Mouse (Mus musculus) ES-E14 (cell line): ENCODE measurements around the gene Vapa. TPM values are rescaled to one million over a fixed set of nuclear protein-coding genes. Genes with fewer than 3 reads are reported as not detected.

Experiments
- DNase-seq: peaks from one replicate; pipeline ENCODE4 v3.0.0-alpha.2; 2013; ENCODE audit warnings: low read depth, low spot score
- H3K27ac ChIP-seq: 2 replicates; pipeline ENCODE4 v1.5.1; 2012; ENCODE audit warnings: low read depth, mild to moderate bottlenecking, low read length, moderate library complexity, mixed read lengths; ENCODE audit not compliant: poor library complexity, insufficient read depth, severe bottlenecking
- H3K36me3 ChIP-seq: 2 replicates; pipeline ENCODE4 v1.6.1; 2012; ENCODE audit warnings: mild to moderate bottlenecking, low read length, moderate library complexity, mixed read lengths; ENCODE audit not compliant: control insufficient read depth, poor library complexity, insufficient read depth, severe bottlenecking
- H3K4me1 ChIP-seq, 2 experiments: fragments of 150-350 bp in 1 of 2; sonication (generic) in 1 of 2; 2 replicates each; pipeline ENCODE4 v1.6.1; 2012; ENCODE audit warnings: low read length in 2 of 2, mild to moderate bottlenecking in 1 of 2, mixed read lengths in 1 of 2; ENCODE audit not compliant: control insufficient read depth in 2 of 2, insufficient read depth in 2 of 2, poor library complexity in 1 of 2
- H3K4me3 ChIP-seq, 2 experiments: fragments of 150-350 bp in 1 of 2; sonication (generic) in 1 of 2; 2 replicates each; pipeline ENCODE4 v1.5.1; 2012; ENCODE audit warnings: low read length in 2 of 2, low read depth in 1 of 2, mild to moderate bottlenecking in 1 of 2, mixed read lengths in 1 of 2; ENCODE audit not compliant: insufficient read depth in 1 of 2, poor library complexity in 1 of 2, severe bottlenecking in 1 of 2
- H3K9ac ChIP-seq: 2 replicates; pipeline ENCODE4 v1.6.1; 2012; ENCODE audit warnings: low read depth, mild to moderate bottlenecking, low read length, mixed read lengths; ENCODE audit not compliant: poor library complexity, insufficient read depth, severe bottlenecking
- H3K9me3 ChIP-seq: fragments of 150-350 bp; sonication (generic); 2 replicates; pipeline ENCODE4 v1.6.1; 2012; ENCODE audit warnings: low read depth, mild to moderate bottlenecking, low read length; ENCODE audit not compliant: control insufficient read depth, insufficient read depth
- CHD2 ChIP-seq: IDR thresholded peaks from 2 replicates; pipeline ENCODE4 v1.6.1; 2014; ENCODE audit warnings: mild to moderate bottlenecking, low read depth, low read length, inconsistent platforms
- HCFC1 ChIP-seq: IDR thresholded peaks from 2 replicates; pipeline ENCODE4 v1.6.1; 2012; ENCODE audit warnings: low read length, inconsistent platforms, borderline replicate concordance; ENCODE audit not compliant: insufficient read depth
- MAFK ChIP-seq: IDR thresholded peaks from 2 replicates; pipeline ENCODE4 v1.6.1; 2014; ENCODE audit warnings: mild to moderate bottlenecking, low read depth, low read length, inconsistent platforms; ENCODE audit not compliant: insufficient read depth
- ZC3H11A ChIP-seq: IDR thresholded peaks from 2 replicates; pipeline ENCODE4 v1.6.1; 2012; ENCODE audit warnings: low read depth, mild to moderate bottlenecking, inconsistent platforms, low read length, borderline replicate concordance
- ZNF384 ChIP-seq: IDR thresholded peaks from 2 replicates; pipeline ENCODE4 v1.6.1; 2012; ENCODE audit warnings: low read depth, low read length, inconsistent platforms
- in situ Hi-C, 2 experiments: fragments of 600-800 bp; cut with MboI; formaldehyde crosslinking; loops; one replicate each; pipeline ENCODE4 v1.15.1; 2025; ENCODE audit warnings: low sequenced_read_pairs in 2 of 2, inconsistent platforms in 1 of 2; ENCODE audit not compliant: unreplicated experiment in 2 of 2
- total RNA-seq: library from RNA; depleted of rRNA; stranded (reverse); fragments of 300-350 nt; gene quantifications from 2 replicates; pipeline ENCODE4 v1.2.3, GENCODE M21; 2012

The Vapa gene
- total RNA-seq, 1 experiment, result 78.0 TPM

GRCm38 (mm10) chr17:65623130-65623529 is 9.8 kb upstream of the Vapa start:
- no peak for TF ChIP-seq CHD2
- TF ChIP-seq MAFK, result no peak
- TF ChIP-seq ZC3H11A, result no peak
- TF ChIP-seq HCFC1, result no peak
- no peak for TF ChIP-seq ZNF384
- no peak for DNase-seq
- Histone ChIP-seq H3K4me3 (no peak overlapping the region), H3K9me3 (no peaks in the 10 kb centered on the region), H3K4me1 (no peaks in the 10 kb centered on the region), H3K9ac (no peak overlapping the region), H3K36me3 (no peaks in the 10 kb centered on the region), H3K27ac (no peak overlapping the region)
- in situ Hi-C loops, result no loop called here

GRCm38 (mm10) chr17:65618431-65618830 is 5.1 kb upstream of the Vapa start:
- Histone ChIP-seq H3K27ac (no peak overlapping the region), H3K36me3 (no peaks in the 10 kb centered on the region), H3K4me1 (peaks cover 4% of the 10 kb centered on the region in 2 experiments; a peak in 1 of 4 replicates), H3K4me3 (no peak overlapping the region), H3K9ac (no peak overlapping the region), H3K9me3 (no peaks in the 10 kb centered on the region)
- in situ Hi-C loops, result no loop called here
- no peak for TF ChIP-seq HCFC1
- no peak for DNase-seq

- in situ Hi-C loops, result no loop called here
- no peak for DNase-seq
- H3K4me3 ChIP-seq, result no peak overlapping the region
- no peaks in the 10 kb centered on the region for H3K9me3 ChIP-seq
- no peaks in the 10 kb centered on the region for H3K36me3 ChIP-seq
- no peak for TF ChIP-seq ZC3H11A
- H3K27ac ChIP-seq, result no peak overlapping the region
- H3K4me1 ChIP-seq, result peaks cover 4 to 7% of the 10 kb centered on the region in 2 experiments; a peak in 1 of 4 replicates
- H3K9ac ChIP-seq, result no peak overlapping the region
Measured at GRCm38 (mm10) chr17:65615678-65616077, 2.3 kb upstream of the Vapa start.

- DNase-seq, result no peak
- H3K27ac ChIP-seq, result peak overlapping the region; percentile 93; the same call in 1 of the 2 replicates
- peak overlapping the region; percentile 92; the same call in 1 of the 2 replicates for H3K9ac ChIP-seq
- peaks cover 2% of the 10 kb centered on the region; the same call in 1 of the 2 replicates for H3K36me3 ChIP-seq
- in situ Hi-C loops, result no loop called here
- peaks cover 6 to 7% of the 10 kb centered on the region in 2 experiments; a peak in 2 of 4 replicates for H3K4me1 ChIP-seq
- peak overlapping the region; percentile 90 to 97 for H3K4me3 ChIP-seq
- no peak for TF ChIP-seq HCFC1
- 0 out of 2 replicates have a peak, but pooled peaks have one; percentile 23 for TF ChIP-seq ZNF384
- no peak for TF ChIP-seq MAFK
- TF ChIP-seq CHD2, result no peak
- H3K9me3 ChIP-seq, result no peaks in the 10 kb centered on the region
Measured at GRCm38 (mm10) chr17:65614431-65614830, 1.1 kb upstream of the Vapa start.

- peak overlapping the region; percentile 98 for H3K9ac ChIP-seq
- peaks cover 4% of the 10 kb centered on the region for H3K36me3 ChIP-seq
- peak overlapping the region; percentile 90 to 97 for H3K4me3 ChIP-seq
- in situ Hi-C loops, result no loop called here
- H3K9me3 ChIP-seq, result no peaks in the 10 kb centered on the region
- peak overlapping the region; percentile 98 for H3K27ac ChIP-seq
- TF ChIP-seq HCFC1, result no peak
- no peak for TF ChIP-seq MAFK
- no peak for TF ChIP-seq CHD2
- no peak for TF ChIP-seq ZC3H11A
- TF ChIP-seq ZNF384, result no peak
- peaks cover 9 to 11% of the 10 kb centered on the region in 2 experiments; a peak in 3 of 4 replicates for H3K4me1 ChIP-seq
- no peak for DNase-seq
Measured at GRCm38 (mm10) chr17:65613142-65613462, 253 bp downstream of the Vapa start.
